Mouse (Mus musculus): Measurements from ENCODE around the gene Dmrt1. TPM values are rescaled to one million over a fixed set of nuclear protein-coding genes. Genes with fewer than 3 reads are reported as not detected.

The Dmrt1 gene
- polyA plus RNA-seq, 1 experiment from 2014 or later = 0.61 TPM

DNA sequence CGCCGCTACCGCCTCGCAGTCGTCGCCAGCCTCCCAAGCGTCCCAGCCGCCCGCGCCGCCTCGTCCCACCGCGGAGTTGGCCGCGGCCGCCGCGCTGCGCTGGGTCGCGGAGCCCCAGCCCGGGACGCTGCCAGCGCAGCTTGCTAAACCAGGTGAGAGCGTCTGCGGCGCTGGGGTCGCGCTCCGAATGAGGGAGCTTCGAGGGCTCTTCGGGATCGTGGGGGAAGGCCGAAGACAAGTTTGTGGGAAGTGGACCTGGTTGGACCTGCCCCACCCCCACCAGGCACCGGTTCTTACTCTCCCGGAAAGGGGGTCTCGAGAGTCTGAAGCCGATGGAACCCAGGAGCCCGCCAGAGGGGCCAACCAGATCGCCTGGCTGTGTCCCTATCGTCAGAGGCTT, 105.7 kb downstream of the Dmrt1 start:
- H3K9me3 ChIP-seq (replicated peaks) = no peaks in the 10 kb centered on the region
- peaks cover 59% of the 10 kb centered on the region for H3K4me1 ChIP-seq
- H3K9ac ChIP-seq = peak overlapping the region; percentile 83
- ATAC-seq = peak; percentile 17; the same call in 1 of the 2 replicates
- peak overlapping the region; percentile 55 for H3K4me3 ChIP-seq
- 0% methylated on average over 41 of the region's 42 CpGs for WGBS
- peak overlapping the region; percentile 64 for H3K4me2 ChIP-seq
- peak overlapping the region; percentile 82 for H3K27ac ChIP-seq
- peaks cover 90% of the 10 kb centered on the region for H3K27me3 ChIP-seq
- H3K36me3 ChIP-seq (ENCODE audit: poor library complexity, severe bottlenecking) = no peaks in the 10 kb centered on the region

DNA sequence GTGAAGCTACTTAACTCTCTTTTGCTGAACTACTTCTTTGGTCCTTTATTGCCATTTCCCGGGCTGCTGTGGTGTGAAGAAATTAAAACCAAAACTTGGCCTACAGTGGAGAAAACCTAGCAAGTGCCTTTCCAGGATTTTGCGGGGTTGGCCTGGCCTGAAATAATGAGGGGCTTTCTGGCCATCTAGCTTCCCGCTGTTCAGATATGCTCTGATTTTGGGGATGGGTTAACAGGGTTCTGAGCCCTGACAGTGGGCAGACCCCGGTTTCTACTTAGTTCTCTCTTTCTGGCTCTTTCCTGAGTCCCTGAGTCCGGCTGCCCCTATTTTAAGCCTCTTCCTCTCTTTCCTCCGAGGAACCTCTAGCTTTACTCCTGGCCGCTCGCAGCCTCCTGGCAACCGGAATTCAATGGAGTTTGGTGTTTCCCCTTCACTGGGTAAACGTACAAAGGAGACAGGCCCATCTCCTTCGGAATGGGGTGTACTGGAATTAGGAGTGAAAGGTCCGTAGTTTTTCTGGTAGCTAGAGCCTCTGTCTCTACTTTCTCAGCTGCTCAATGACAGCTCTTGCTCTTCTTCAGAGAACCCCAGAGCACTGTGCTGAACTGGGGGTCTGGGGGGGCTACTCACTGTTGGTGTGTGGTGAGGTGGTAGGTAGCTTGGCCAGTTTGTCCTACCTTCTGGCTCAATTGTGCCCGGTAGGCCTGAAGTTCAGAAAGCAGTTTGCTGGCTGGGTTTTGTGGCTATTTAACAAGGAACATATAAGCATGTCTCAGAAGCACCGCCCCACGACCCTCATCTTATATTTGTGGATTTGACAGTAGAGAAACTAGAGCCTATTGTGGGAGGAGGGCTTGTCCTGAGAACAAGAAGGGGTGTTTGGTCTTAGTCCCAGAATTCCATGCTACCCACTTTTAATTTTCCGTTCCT, 106.7 kb downstream of the Dmrt1 start:
- 0 out of 2 replicates have a peak overlapping the region, but pooled peaks have one; percentile 82 for H3K27ac ChIP-seq
- H3K36me3 ChIP-seq (ENCODE audit: poor library complexity, severe bottlenecking) = no peaks in the 10 kb centered on the region
- 2% methylated on average over 16 of the region's 16 CpGs for WGBS
- peaks cover 92% of the 10 kb centered on the region for H3K27me3 ChIP-seq
- peak overlapping the region; percentile 83 for H3K9ac ChIP-seq
- peaks cover 50% of the 10 kb centered on the region for H3K4me1 ChIP-seq
- ATAC-seq = no peak
- H3K4me3 ChIP-seq = peak overlapping the region; percentile 55
- no peaks in the 10 kb centered on the region for H3K9me3 ChIP-seq (replicated peaks)
- H3K4me2 ChIP-seq = peak overlapping the region; percentile 64

DNA sequence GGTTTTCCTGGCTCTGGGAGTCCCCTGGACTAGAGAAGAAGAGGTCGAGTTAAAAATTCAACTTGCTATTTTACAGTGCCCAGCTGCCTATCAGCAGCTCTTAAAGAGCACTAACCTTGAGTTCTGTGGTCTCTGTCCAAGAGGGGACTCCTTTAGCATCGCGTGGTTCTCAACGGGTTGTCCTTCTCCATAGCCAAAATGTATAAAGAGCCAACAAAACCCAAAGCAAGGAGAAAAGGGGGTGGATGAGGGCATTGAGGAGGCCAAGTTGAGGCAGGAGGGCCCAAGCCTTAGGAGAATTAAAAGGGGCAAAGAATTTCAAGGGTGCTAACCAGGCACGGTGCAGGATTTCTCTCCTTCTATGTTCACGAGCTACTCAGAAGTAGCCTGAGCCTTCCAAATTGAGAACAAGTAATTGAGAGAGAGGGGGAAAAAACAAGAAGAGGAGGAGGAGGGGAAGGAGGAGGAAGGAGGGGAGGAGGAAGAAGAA, 107.4 kb downstream of the Dmrt1 start:
- Histone ChIP-seq H3K9ac (peak overlapping the region; percentile 83), H3K9me3 (replicated peaks) (no peaks in the 10 kb centered on the region), H3K4me3 (peak overlapping the region; percentile 55), H3K27me3 (peaks cover 91% of the 10 kb centered on the region), H3K36me3 (ENCODE audit: poor library complexity, severe bottlenecking) (no peaks in the 10 kb centered on the region), H3K4me1 (peaks cover 44% of the 10 kb centered on the region), H3K27ac (0 out of 2 replicates have a peak overlapping the region, but pooled peaks have one; percentile 82), H3K4me2 (peak overlapping the region; percentile 64)
- no peak for ATAC-seq
- WGBS = 2% methylated on average over 6 of the region's 6 CpGs

DNA sequence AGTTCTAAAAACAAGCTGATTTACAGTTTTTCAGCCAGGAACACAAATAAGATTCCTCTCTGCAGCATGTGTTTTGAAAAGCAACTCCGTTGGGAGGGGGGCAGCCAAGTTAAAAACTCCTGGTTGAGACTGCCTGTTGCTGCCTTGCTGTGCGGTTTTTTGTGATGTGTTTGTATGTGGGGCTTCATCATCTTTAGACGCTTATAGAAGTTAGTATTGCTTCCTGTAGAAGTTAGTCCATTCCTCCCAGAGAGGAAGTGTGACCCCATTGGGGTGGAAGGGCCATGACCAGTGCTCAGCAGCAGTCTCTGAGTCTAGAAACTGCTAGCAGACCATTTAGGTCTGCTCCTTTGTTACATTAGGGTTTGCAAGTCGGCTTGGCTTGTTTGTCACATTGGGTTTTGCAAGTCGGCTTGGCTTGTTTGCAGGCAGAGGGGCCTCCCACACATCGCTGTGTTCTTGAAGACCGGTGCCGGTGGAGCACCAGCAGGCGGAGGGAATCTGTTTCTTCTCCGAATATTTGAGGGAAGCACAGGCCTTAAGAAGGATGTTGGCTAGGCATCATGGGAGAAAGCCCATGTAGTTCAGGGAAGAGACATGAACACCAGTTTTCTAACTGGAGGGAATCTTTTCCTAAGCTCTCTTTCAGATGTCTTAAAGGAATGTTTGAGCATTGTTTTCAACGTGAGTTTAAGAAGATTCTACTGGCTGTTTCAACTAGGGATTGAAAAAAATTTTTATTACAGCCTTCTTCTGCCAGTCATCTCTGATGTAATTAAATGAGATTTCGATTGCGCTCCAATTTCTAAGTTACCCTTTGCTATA, 108.3 kb downstream of the Dmrt1 start:
- WGBS = 4% methylated on average over 13 of the region's 13 CpGs
- Histone ChIP-seq H3K9ac (peak overlapping the region; percentile 83), H3K4me3 (peak overlapping the region; percentile 55), H3K27me3 (peaks cover 91% of the 10 kb centered on the region), H3K4me2 (peak overlapping the region; percentile 64), H3K4me1 (peaks cover 46% of the 10 kb centered on the region), H3K36me3 (ENCODE audit: poor library complexity, severe bottlenecking) (no peaks in the 10 kb centered on the region), H3K27ac (peak overlapping the region; percentile 44), H3K9me3 (replicated peaks) (no peaks in the 10 kb centered on the region)
- ATAC-seq = no peak

GRCm38 (mm10) chr19:25615889-25616288, 110.5 kb downstream of the Dmrt1 start:
- H3K4me1 ChIP-seq = peaks cover 34% of the 10 kb centered on the region
- peak overlapping the region; percentile 38 for H3K4me2 ChIP-seq
- ATAC-seq = no peak
- no peaks in the 10 kb centered on the region for H3K36me3 ChIP-seq (ENCODE audit: poor library complexity, severe bottlenecking)
- peak overlapping the region; percentile 4; the same call in 1 of the 2 replicates for H3K4me3 ChIP-seq
- H3K27ac ChIP-seq = peak overlapping the region; percentile 57; the same call in 1 of the 2 replicates
- peaks cover 91% of the 10 kb centered on the region for H3K27me3 ChIP-seq
- no peaks in the 10 kb centered on the region for H3K9me3 ChIP-seq (replicated peaks)
- 28% methylated on average over 6 of the region's 6 CpGs for WGBS
- H3K9ac ChIP-seq = 0 out of 2 replicates have a peak overlapping the region, but pooled peaks have one; percentile 30

- peak; percentile 71 for ATAC-seq
- 35% methylated on average over 54 of the region's 54 CpGs for WGBS
- Histone ChIP-seq H3K27ac (no peak overlapping the region), H3K36me3 (ENCODE audit: poor library complexity, severe bottlenecking) (no peaks in the 10 kb centered on the region), H3K27me3 (peaks cover 75% of the 10 kb centered on the region), H3K4me1 (peaks cover 26% of the 10 kb centered on the region), H3K9ac (peak overlapping the region; percentile 51), H3K9me3 (replicated peaks) (no peaks in the 10 kb centered on the region), H3K4me2 (peak overlapping the region; percentile 57), H3K4me3 (peak overlapping the region; percentile 31)
These were observed 117.2 kb downstream of the Dmrt1 start for GRCm38 (mm10) chr19:25622291-25623251.

GRCm38 (mm10) chr19:25628490-25628889, 123.1 kb downstream of the Dmrt1 start:
- 13% methylated on average over 9 of the region's 9 CpGs for WGBS
- peak; percentile 51; the same call in 1 of the 2 replicates for ATAC-seq
- Histone ChIP-seq H3K4me1 (no peaks in the 10 kb centered on the region; the same call in 1 of the 2 replicates), H3K27me3 (peaks cover 34% of the 10 kb centered on the region), H3K4me3 (no peak overlapping the region), H3K9me3 (replicated peaks) (no peaks in the 10 kb centered on the region), H3K4me2 (no peak overlapping the region), H3K27ac (no peak overlapping the region), H3K36me3 (ENCODE audit: poor library complexity, severe bottlenecking) (no peaks in the 10 kb centered on the region), H3K9ac (no peak overlapping the region)

GRCm38 (mm10) chr19:25635119-25635518, 129.7 kb downstream of the Dmrt1 start:
- H3K4me3 ChIP-seq = no peak overlapping the region
- no peaks in the 10 kb centered on the region for H3K36me3 ChIP-seq (ENCODE audit: poor library complexity, severe bottlenecking)
- no peak for ATAC-seq
- no peaks in the 10 kb centered on the region for H3K9me3 ChIP-seq (replicated peaks)
- H3K4me2 ChIP-seq = peak overlapping the region; percentile 51; the same call in 1 of the 2 replicates
- no peak overlapping the region for H3K9ac ChIP-seq
- H3K4me1 ChIP-seq = no peaks in the 10 kb centered on the region
- no peaks in the 10 kb centered on the region for H3K27me3 ChIP-seq
- WGBS = 87% methylated on average over 5 of the region's 5 CpGs
- H3K27ac ChIP-seq = no peak overlapping the region

GRCm38 (mm10) chr19:25635622-25636244, 130.3 kb downstream of the Dmrt1 start:
- Histone ChIP-seq H3K4me3 (peak overlapping the region; percentile 35), H3K4me2 (peak overlapping the region; percentile 51), H3K9ac (peak overlapping the region; percentile 50; the same call in 1 of the 2 replicates), H3K36me3 (ENCODE audit: poor library complexity, severe bottlenecking) (no peaks in the 10 kb centered on the region), H3K27me3 (no peaks in the 10 kb centered on the region), H3K4me1 (no peaks in the 10 kb centered on the region), H3K9me3 (replicated peaks) (no peaks in the 10 kb centered on the region), H3K27ac (no peak overlapping the region)
- ATAC-seq = peak; percentile 84
- 8% methylated on average over 22 of the region's 22 CpGs for WGBS

- Histone ChIP-seq H3K4me3 (no peak overlapping the region), H3K9ac (no peak overlapping the region), H3K4me1 (no peaks in the 10 kb centered on the region), H3K27me3 (no peaks in the 10 kb centered on the region), H3K36me3 (ENCODE audit: poor library complexity, severe bottlenecking) (no peaks in the 10 kb centered on the region), H3K9me3 (replicated peaks) (no peaks in the 10 kb centered on the region), H3K4me2 (no peak overlapping the region), H3K27ac (no peak overlapping the region)
- WGBS = 80% methylated on average over 11 of the region's 11 CpGs
- no peak for ATAC-seq
These were observed 133.4 kb downstream of the Dmrt1 start for GRCm38 (mm10) chr19:25638766-25639361.

All from forebrain, embryonic 13.5 days (tissue).